Mouse (Mus musculus): ENCODE measurements at regions not wholly inside any gene's neighbourhood (a gene's known extent, or its start where the extent isn't known, plus 50 kb on each side); places are given as distances from the start of the nearest gene placed in this dataset.
"Not testable (repeated sequence)": the region's sequence is repeated elsewhere in the genome, so short reads cannot be mapped to it uniquely, and the experiment has no call there.

- no peak for DNase-seq
Measured at GRCm38 (mm10) chr1:42567640-42568039, 127.9 kb upstream of the Pou3f3 start.

DNA sequence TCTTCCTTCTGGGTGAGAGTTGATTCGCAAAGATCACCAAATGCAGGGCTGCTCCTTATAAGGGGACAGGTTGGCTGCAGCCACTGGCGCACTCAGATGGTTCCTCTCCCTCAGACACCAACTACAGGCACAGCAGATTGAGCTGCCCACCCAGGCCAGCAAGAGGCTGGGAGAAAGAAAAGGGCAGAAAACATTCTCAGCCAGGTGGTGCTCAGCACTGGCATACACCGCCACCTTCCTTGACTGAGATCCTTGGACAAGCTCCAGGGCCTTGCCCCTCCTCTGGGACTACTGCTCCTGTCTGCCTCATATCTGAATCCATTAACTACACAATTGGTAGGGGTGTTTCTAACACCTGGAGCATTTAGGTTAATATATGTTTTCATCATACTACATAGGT is 110.4 kb upstream of the Pou3f3 start:
- no peak for DNase-seq

GRCm38 (mm10) chr1:42588499-42588898 is 107.1 kb upstream of the Pou3f3 start:
- no peak for DNase-seq

- DNase-seq = no peak
Measured at GRCm38 (mm10) chr1:42589442-42589841, 106.1 kb upstream of the Pou3f3 start.

GRCm38 (mm10) chr1:42591855-42592254 is 103.7 kb upstream of the Pou3f3 start:
- DNase-seq = no peak

DNA sequence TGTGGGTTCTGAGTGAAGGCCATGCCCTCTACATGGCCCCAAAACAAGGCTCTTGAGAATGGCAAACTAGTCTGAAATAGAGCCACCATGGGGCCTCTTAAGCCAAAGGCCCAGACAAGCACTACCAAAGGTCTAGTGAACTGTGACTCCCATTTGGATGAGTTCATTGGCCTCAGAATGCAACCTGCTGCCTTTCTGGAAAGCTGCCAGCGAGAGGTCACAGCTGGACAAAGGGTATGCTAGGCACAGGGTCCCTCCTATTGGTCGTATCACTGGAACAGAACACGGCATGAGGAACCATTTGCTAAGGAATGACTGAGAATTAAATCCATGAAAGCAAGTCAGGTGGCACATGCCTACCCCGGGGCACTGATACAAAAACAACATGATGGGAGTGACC is 98.5 kb upstream of the Pou3f3 start:
- DNase-seq = no peak

GRCm38 (mm10) chr1:42599238-42599637 is 96.3 kb upstream of the Pou3f3 start:
- DNase-seq = no peak

DNA sequence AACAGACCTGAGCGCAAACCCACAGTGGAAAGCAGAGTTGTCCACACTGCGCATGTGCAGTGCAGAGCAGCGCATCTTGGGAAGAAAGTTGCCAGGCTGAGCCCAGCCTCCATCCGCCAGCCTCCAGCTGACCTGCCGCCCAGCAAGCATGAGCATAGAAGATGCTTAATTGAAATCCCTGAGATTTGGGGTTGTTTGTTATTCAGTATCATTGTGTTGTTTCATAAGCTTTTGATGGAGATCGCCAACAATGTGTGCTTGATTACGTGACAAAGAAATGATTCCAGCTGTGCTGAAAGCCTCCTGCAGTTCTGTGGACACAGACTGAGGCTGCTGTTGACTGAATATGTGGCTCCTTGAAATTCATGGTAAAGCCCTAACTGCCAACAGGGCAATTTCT is 89.3 kb upstream of the Pou3f3 start:
- no peak for DNase-seq

- DNase-seq = not testable (repeated sequence)
Measured at GRCm38 (mm10) chr1:42607466-42608043, 88.0 kb upstream of the Pou3f3 start.

DNA sequence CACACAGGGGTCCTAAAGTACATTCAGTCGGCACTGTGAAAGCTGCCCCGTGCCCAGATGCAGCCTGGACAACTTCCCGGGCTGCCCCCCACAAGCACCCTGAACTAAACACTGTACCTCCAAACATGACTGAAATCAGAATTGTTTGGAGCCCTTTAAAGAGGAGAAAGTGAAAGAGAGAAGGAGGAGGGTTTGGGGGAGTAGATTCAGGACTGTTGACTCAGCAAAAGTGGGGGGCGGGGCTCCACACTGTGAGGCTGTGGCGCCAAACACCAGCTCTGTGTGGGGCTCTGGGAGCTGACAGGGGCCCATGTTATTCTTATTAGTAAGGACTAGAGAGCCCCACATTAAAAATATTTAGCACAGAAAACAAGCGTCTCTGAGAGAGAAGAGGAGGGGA is 71.8 kb upstream of the Pou3f3 start:
- no peak for DNase-seq

GRCm38 (mm10) chr1:42628800-42629199 is 66.8 kb upstream of the Pou3f3 start:
- no peak for DNase-seq

DNA sequence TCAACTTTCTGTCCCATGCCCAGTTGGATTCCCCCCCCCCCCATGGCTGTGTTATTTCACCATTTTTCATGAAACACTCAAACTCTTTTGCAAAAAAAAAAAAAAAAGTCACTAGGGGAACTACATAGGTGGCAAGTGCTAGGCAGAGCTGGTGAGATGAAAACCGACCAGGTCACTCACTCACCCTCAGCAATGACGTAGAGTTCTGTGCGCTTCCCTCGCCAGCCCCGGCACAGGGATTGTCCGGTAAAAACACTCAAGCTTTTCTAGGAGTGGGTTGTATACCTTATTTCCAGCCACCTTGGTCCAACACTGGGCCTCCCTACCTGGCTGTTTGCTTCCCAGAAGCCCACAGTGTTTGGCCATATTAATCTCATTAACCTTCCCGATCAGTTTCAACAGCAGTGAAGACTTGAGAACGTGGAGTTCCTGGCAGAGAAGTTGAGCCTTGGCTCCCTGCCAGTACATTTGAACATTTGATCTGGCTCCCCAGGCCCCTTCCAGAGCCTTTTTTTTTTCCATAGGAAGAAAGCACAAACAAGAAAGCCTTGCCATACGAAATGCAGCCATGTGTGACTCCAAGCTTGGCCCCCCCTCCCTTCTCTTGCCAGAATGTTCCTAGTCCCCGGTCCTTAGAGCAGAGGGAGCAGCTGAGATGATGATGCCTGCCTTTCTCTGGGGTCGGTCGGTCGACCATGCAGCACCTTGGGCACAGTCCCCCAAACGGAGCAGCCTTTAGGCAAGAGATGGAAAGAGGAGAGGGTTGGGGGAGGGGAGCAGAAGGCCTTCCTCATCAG is 65.9 kb upstream of the Pou3f3 start:
- DNase-seq = no peak

- no peak for DNase-seq
Measured at GRCm38 (mm10) chr1:42632286-42632685, 63.3 kb upstream of the Pou3f3 start.

GRCm38 (mm10) chr1:42636558-42636957 is 59.0 kb upstream of the Pou3f3 start:
- no peak for DNase-seq

Data from adrenal gland, adult 8-10 months (tissue).